Mouse (Mus musculus) CD4-positive helper T cell, adult 2 months (primary cell): ENCODE data around the gene Foxn3.

Experiments used
- DNase-seq: peaks from one replicate; pipeline ENCODE4 v3.0.0-alpha.2; 2012; ENCODE audit warnings: low read depth, missing footprints, low spot score

The Foxn3 gene

GRCm38 (mm10) chr12:99562073-99562866 lies 1.1 kb downstream of the Foxn3 start:
- DNase-seq, result peak; percentile 59

DNA sequence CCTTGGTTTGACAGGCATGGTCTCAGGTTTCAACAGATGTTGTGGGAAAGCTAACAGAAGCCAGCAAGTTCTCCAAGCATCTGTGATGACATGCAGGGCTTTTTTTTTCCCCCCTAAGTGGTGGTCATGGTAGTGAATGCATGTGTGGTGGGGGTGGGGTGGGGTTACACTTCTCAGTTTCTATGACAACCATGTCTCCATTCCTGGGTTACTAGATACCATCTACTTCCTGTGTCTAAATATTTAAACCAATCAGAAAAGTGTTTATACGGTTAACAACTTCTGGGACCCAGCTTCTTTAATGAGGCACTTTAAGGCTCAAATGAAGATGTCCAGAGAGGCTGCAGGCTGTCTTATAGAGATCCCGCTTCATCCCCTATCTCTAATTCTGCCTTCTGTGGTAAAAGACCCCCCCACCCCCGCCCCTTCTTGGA lies 2.0 kb downstream of the Foxn3 start:
- peak; percentile 71 for DNase-seq

GRCm38 (mm10) chr12:99560701-99561332 lies 2.6 kb downstream of the Foxn3 start:
- peak; percentile 33 for DNase-seq

DNA sequence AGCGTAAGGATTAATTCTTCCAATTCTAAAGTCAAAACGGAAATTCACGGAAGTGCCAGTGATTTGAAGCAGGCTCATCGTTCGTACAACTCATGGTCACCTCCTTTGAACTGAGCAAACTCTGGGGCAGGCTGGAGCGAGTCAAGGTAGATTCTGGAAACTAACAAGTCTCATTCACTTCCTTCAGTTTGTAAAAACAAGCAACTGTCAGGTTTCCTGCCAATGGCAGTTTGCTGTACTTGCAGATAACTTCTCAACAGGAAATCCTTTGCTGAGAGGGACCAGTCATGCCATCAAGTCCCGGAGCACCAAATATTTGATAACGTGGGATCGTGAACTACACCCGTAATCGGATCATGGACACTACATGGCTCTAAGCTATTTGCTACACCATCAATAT lies 3.9 kb downstream of the Foxn3 start:
- peak; percentile 72 for DNase-seq

- no peak for DNase-seq
Observed at GRCm38 (mm10) chr12:99558476-99558875, 4.9 kb downstream of the Foxn3 start.

GRCm38 (mm10) chr12:99557498-99557897 lies 5.9 kb downstream of the Foxn3 start:
- no peak for DNase-seq

DNA sequence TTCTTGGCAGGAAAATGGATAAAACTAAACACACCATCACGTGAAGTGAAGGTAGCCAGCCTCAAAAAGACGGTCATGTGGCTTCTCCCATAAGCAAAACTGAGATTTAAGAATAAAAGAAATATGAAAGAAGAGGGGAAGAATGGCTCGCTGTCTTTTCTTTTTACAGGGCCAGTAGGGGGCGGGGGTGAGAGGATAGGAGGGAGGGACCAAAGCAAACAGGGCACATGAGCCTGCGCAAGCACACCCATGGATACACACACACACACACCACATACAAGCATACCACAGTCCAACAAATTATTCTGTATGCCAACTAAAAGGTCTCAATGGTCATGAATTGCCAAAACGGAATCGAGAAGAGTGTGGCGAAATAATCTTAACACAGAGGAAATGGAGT lies 12.8 kb downstream of the Foxn3 start:
- DNase-seq, result peak; percentile 41

DNA sequence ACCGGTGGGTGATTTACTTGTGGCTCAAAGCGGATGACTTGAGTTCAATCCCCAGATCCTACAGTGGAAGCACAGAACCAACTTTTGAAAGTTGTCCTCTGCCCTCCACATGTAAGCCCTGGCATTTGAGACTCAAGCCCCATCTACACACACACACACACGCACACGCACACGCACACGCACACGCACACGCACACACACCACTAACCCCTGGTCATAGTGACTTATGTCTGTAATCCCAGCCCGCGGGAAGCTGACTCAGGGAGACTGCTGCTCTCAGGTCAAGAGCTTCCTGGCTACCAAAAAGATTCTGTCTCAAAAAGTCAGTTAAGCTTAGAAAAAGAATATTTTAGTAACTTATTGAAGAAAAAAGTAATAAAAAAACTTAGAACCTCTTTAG lies 13.6 kb downstream of the Foxn3 start:
- no peak for DNase-seq

GRCm38 (mm10) chr12:99548419-99548818 lies 15.0 kb downstream of the Foxn3 start:
- no peak for DNase-seq

- DNase-seq, result no peak
Observed at GRCm38 (mm10) chr12:99547295-99547694, 16.1 kb downstream of the Foxn3 start.

DNA sequence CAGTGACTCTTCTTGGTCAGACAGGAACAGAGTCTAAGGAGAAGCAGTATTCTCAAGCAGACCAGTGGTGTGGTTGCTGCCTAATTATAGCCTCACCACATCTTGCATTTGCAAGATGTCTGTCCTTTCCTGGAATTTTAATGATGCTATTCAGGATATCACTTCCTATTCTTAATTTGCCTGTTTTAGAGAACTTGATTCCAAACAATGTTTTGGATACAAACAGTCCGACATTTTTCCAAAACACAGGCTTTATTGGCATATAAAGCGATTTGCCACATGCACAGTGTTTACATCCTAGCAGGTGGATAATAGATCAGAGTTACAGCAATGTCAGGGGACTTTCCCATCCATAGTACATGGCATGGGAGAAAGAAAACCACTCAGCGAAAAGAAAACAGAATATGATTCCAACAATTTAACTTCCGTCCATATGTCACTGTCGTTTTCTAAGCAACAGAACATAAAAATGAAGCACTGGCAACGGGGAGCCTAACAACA lies 18.1 kb downstream of the Foxn3 start:
- DNase-seq, result no peak

GRCm38 (mm10) chr12:99544262-99545128 lies 18.9 kb downstream of the Foxn3 start:
- peak; percentile 53 for DNase-seq

DNA sequence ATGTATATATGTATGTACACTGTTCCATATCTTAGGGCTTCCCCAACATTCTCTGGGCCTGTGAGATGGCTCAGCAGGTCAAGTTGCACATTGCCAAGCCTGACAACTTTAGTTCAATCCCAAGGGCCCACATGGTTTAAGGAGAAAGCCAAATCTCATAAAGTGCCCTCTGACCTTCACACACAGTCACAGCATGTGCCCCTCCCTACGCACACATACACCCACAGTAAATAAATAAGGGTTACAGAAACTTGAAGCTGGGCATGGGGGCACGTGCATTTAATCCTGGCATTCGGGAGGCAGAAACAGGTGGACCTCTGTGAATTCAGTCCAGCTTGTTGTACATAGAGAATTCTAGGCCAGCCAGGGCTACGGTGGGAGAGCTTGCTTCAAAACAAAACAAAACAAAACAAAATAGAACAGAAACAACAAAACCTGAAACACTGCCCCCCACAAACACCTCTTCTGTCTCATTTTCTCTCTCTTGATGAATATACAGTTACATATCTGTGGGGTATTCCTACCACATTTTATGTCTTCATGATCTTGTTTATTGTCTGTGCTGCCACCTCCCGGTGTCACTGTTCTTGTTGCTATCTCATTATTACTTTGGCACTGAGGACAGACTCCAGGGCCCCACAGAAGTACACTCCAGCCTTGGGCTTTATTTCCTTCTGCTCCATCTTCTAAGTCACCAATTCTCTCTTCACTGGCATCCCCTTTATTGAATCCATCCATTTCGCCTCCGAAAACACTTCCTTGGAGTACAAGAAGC lies 19.8 kb downstream of the Foxn3 start:
- DNase-seq, result no peak

GRCm38 (mm10) chr12:99540201-99540600 lies 23.2 kb downstream of the Foxn3 start:
- no peak for DNase-seq

GRCm38 (mm10) chr12:99537316-99537715 lies 26.1 kb downstream of the Foxn3 start:
- no peak for DNase-seq

DNA sequence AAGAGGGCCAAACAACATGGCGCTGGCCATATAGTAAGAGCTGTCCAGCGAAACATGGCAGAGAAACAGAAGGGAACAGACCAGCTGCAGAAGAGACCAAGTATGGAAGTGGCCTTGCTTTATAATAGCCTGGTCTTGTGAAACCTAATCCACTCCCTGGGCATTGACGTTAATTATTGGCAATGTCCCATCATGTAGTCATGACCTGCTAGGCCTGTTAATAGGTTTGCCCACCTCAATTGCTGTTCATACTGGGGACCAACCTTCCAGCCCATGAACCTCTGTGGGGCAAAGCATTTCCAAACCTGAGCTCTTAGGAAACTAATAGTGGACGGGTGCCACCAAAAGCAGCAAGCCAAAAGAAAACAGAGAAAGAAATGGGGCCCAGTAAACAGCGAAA lies 27.0 kb downstream of the Foxn3 start:
- no peak for DNase-seq

DNA sequence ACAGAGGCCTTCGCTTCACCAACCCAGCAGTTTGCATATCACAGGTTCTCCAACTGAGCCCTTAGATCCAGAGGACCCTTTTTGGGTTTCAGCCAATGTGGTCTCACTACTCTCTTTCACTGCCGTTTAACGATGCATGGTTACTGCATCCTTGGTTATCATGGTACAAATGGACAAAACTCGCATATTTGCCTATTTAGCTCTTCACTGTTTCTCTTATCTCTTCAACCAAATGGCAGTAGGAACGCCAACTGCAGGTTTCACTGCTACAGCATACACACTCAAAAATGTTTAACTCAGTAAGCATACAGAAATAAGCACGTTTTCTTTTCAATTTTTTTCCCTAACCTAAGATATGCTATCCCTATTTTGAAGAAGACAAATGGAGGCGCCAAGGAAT lies 31.0 kb downstream of the Foxn3 start:
- DNase-seq, result no peak

GRCm38 (mm10) chr12:99529687-99530411 lies 33.5 kb downstream of the Foxn3 start:
- DNase-seq, result no peak

- DNase-seq, result no peak
Observed at GRCm38 (mm10) chr12:99528958-99529357, 34.4 kb downstream of the Foxn3 start.

GRCm38 (mm10) chr12:99527452-99527851 lies 35.9 kb downstream of the Foxn3 start:
- DNase-seq, result no peak
